Mouse (Mus musculus): ENCODE measurements at regions not wholly inside any gene's neighbourhood (a gene's known extent, or its start where the extent isn't known, plus 50 kb on each side); places are given as distances from the start of the nearest gene placed in this dataset.

DNA sequence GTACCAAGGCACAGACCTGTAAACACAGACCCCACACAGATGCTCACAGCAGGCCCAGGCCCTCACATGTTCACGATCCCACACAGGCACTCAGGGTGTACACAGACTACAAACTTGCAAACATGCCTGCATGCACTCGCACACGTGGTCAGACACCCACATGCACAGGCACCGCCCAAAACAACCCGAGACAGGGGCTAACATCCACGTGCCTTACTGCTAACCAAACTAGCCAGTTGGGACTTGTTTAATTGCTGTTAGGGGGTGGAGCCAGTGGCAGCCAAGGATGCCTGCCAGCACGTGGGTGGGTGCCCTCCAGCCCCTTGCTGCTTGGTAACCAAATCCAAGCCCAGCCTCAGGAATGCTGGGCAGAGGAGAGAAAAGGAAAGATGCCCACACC, 116.6 kb upstream of the Ccnd1 start:
- TF ChIP-seq CHD2 (IDR thresholded peaks at IDR 0.05; ENCODE audit: low read depth, low read length) (no peak), HCFC1 (IDR thresholded peaks at IDR 0.05; ENCODE audit: borderline replicate concordance, insufficient read depth, low read length) (no peak)
- DNase-seq (ENCODE audit: low read depth, low spot score) = no peak
- no peak overlapping the region for H3K9ac ChIP-seq (ENCODE audit: insufficient read depth, low read depth, low read length, poor library complexity, severe bottlenecking)
- in situ Hi-C loops (cut with MboI; ENCODE audit: low sequenced_read_pairs in 2 of 2, unreplicated experiment in 2 of 2) = no loop called here
- H3K9me3 ChIP-seq (ENCODE audit: control insufficient read depth, insufficient read depth, low read depth, low read length) = no peaks in the 10 kb centered on the region
- H3K4me3 ChIP-seq (ENCODE audit: insufficient read depth in 1 of 2, low read depth in 1 of 2, low read length in 2 of 2, poor library complexity in 1 of 2, severe bottlenecking in 1 of 2) = no peak overlapping the region
- H3K4me1 ChIP-seq (ENCODE audit: control insufficient read depth in 2 of 2, insufficient read depth in 2 of 2, low read length in 2 of 2, poor library complexity in 1 of 2) = no peaks in the 10 kb centered on the region; a peak in 1 of 4 replicates
- no peaks in the 10 kb centered on the region for H3K36me3 ChIP-seq (ENCODE audit: control insufficient read depth, insufficient read depth, low read length, poor library complexity, severe bottlenecking)
- H3K27ac ChIP-seq (ENCODE audit: insufficient read depth, low read depth, low read length, poor library complexity, severe bottlenecking) = no peak overlapping the region

DNA sequence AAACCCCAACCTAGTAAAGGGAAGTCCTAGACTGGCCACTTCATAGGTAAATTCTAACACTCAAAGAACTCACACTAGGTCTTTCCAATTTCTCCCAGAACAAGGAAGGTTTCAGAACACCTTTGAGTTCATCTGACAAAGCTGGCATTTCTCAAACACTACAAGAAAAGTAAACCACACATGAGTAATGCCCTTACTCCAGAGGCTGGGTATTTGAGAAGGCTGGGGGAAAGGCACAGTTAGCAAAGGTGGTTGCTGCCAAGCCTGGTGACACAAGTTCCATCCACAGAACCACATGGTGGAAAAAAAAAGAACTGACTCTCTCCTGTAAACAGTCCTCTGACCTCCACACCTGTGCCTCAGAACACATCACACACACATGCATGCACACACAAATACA, 111.9 kb upstream of the Ccnd1 start:
- in situ Hi-C loops (cut with MboI; ENCODE audit: low sequenced_read_pairs in 2 of 2, unreplicated experiment in 2 of 2) = no loop called here
- H3K27ac ChIP-seq (ENCODE audit: insufficient read depth, low read depth, low read length, poor library complexity, severe bottlenecking) = no peak overlapping the region

DNA sequence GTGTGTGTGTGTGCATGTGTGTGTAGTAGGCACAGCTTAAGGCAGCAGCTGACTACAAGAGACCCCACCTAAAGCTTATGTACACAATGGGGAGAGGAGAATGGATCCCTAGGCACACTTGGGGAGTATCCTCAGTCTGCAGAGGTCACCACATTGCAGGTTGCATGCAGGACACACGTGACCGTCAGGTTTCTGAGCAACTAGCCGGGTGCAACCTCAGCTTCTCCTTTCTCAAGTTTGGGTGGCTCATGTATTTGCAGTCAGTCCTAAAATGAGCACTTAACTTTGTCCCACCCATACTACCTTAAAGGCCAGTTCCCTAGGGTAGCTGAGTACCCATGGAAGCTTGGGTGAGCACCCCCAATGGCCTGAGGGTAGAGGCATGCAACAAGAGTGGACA, 111.0 kb upstream of the Ccnd1 start:
- Histone ChIP-seq H3K36me3 (ENCODE audit: control insufficient read depth, insufficient read depth, low read length, poor library complexity, severe bottlenecking) (no peaks in the 10 kb centered on the region), H3K4me1 (ENCODE audit: control insufficient read depth in 2 of 2, insufficient read depth in 2 of 2, low read length in 2 of 2, poor library complexity in 1 of 2) (peaks cover 0 to 9% of the 10 kb centered on the region in 2 experiments; a peak in 1 of 4 replicates), H3K9me3 (ENCODE audit: control insufficient read depth, insufficient read depth, low read depth, low read length) (no peaks in the 10 kb centered on the region), H3K4me3 (ENCODE audit: insufficient read depth in 1 of 2, low read depth in 1 of 2, low read length in 2 of 2, poor library complexity in 1 of 2, severe bottlenecking in 1 of 2) (no peak overlapping the region), H3K27ac (ENCODE audit: insufficient read depth, low read depth, low read length, poor library complexity, severe bottlenecking) (no peak overlapping the region), H3K9ac (ENCODE audit: insufficient read depth, low read depth, low read length, poor library complexity, severe bottlenecking) (no peak overlapping the region)
- in situ Hi-C loops (cut with MboI; ENCODE audit: low sequenced_read_pairs in 2 of 2, unreplicated experiment in 2 of 2) = no loop called here
- no peak for DNase-seq (ENCODE audit: low read depth, low spot score)
- TF ChIP-seq MAFK (IDR thresholded peaks at IDR 0.05; ENCODE audit: insufficient read depth, low read depth, low read length) = no peak

More for the DNA sequence above, 111.9 kb upstream of the Ccnd1 start:
- DNase-seq (ENCODE audit: low read depth, low spot score) = no peak
- no peak overlapping the region for H3K4me3 ChIP-seq (ENCODE audit: insufficient read depth in 1 of 2, low read depth in 1 of 2, low read length in 2 of 2, poor library complexity in 1 of 2, severe bottlenecking in 1 of 2)
- no peak overlapping the region for H3K9ac ChIP-seq (ENCODE audit: insufficient read depth, low read depth, low read length, poor library complexity, severe bottlenecking)
- H3K36me3 ChIP-seq (ENCODE audit: control insufficient read depth, insufficient read depth, low read length, poor library complexity, severe bottlenecking) = no peaks in the 10 kb centered on the region
- H3K4me1 ChIP-seq (ENCODE audit: control insufficient read depth in 2 of 2, insufficient read depth in 2 of 2, low read length in 2 of 2, poor library complexity in 1 of 2) = peaks cover 0 to 9% of the 10 kb centered on the region in 2 experiments; a peak in 1 of 4 replicates
- no peak for TF ChIP-seq HCFC1 (IDR thresholded peaks at IDR 0.05; ENCODE audit: borderline replicate concordance, insufficient read depth, low read length)
- no peak for TF ChIP-seq MAFK (IDR thresholded peaks at IDR 0.05; ENCODE audit: insufficient read depth, low read depth, low read length)
- TF ChIP-seq CHD2 (IDR thresholded peaks at IDR 0.05; ENCODE audit: low read depth, low read length) = no peak
- TF ChIP-seq ZC3H11A (IDR thresholded peaks at IDR 0.05; ENCODE audit: borderline replicate concordance, low read depth, low read length) = no peak
- TF ChIP-seq ZNF384 (IDR thresholded peaks at IDR 0.05; ENCODE audit: low read depth, low read length) = no peak
- H3K9me3 ChIP-seq (ENCODE audit: control insufficient read depth, insufficient read depth, low read depth, low read length) = no peaks in the 10 kb centered on the region

DNA sequence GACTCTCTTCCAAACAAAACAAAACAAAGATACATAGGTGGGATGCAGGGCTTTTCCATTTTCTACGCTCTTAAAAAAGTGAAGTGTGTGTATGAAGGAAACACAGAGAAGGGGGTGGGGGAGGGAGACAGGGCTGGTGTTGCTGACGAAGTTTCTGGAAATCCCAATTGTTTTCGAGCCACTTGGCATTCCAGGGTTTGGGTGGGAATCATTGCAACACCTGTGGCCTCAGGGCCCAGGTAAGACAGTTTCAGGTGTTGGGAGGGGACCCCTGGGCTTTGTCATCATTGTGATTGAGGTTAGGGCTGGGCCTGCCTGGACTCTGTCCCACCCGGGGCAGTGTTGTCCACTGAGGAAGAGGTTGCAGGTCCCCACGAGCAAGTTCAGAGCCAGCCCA, 108.8 kb upstream of the Ccnd1 start:
- Histone ChIP-seq H3K4me3 (ENCODE audit: insufficient read depth in 1 of 2, low read depth in 1 of 2, low read length in 2 of 2, poor library complexity in 1 of 2, severe bottlenecking in 1 of 2) (no peak overlapping the region), H3K9ac (ENCODE audit: insufficient read depth, low read depth, low read length, poor library complexity, severe bottlenecking) (no peak overlapping the region), H3K27ac (ENCODE audit: insufficient read depth, low read depth, low read length, poor library complexity, severe bottlenecking) (no peak overlapping the region), H3K4me1 (ENCODE audit: control insufficient read depth in 2 of 2, insufficient read depth in 2 of 2, low read length in 2 of 2, poor library complexity in 1 of 2) (peaks cover 0 to 9% of the 10 kb centered on the region in 2 experiments; a peak in 1 of 4 replicates), H3K9me3 (ENCODE audit: control insufficient read depth, insufficient read depth, low read depth, low read length) (no peaks in the 10 kb centered on the region), H3K36me3 (ENCODE audit: control insufficient read depth, insufficient read depth, low read length, poor library complexity, severe bottlenecking) (no peaks in the 10 kb centered on the region)
- DNase-seq (ENCODE audit: low read depth, low spot score) = no peak
- TF ChIP-seq CHD2 (IDR thresholded peaks at IDR 0.05; ENCODE audit: low read depth, low read length) = no peak
- TF ChIP-seq HCFC1 (IDR thresholded peaks at IDR 0.05; ENCODE audit: borderline replicate concordance, insufficient read depth, low read length) = no peak
- no peak for TF ChIP-seq ZNF384 (IDR thresholded peaks at IDR 0.05; ENCODE audit: low read depth, low read length)
- no peak for TF ChIP-seq MAFK (IDR thresholded peaks at IDR 0.05; ENCODE audit: insufficient read depth, low read depth, low read length)
- TF ChIP-seq ZC3H11A (IDR thresholded peaks at IDR 0.05; ENCODE audit: borderline replicate concordance, low read depth, low read length) = no peak
- in situ Hi-C loops (cut with MboI; ENCODE audit: low sequenced_read_pairs in 2 of 2, unreplicated experiment in 2 of 2) = no loop called here

DNA sequence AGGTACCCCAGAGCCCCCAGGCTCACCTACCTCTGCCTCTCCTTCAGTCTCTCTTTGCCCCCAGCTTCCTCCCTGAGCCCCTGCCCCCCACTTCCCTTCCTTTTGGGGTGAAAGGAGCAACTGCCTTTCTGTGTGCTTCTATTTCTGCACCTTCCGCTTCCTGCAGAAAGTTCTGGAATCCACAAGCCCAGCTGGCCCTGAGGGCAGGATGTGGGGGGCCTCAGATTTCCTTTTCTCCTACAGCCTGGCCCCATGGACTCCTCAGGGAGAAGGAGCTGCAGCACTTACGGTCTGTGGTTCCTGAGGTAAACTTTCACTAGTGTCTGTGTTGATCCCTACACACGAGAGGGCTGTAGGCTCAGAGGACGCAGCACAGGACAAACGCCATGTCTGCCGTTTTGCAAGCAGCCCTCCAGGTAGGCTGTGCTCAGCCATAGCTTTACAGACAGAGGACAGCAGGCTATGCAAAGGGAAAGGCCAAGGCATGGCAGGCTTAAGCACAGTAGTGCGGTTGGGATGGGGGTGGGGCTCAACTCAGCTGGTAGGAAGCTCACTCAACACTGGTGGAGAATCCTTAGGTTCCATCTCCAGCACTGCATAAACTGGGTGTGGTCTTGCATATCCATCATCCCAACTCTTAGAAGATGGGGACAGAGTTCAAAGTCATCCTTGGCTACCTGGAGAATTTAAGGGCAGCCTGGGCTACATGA, 108.2 kb upstream of the Ccnd1 start:
- H3K4me1 ChIP-seq (ENCODE audit: control insufficient read depth in 2 of 2, insufficient read depth in 2 of 2, low read length in 2 of 2, poor library complexity in 1 of 2) = peaks cover 0 to 9% of the 10 kb centered on the region in 2 experiments; a peak in 1 of 4 replicates
- no peak overlapping the region for H3K4me3 ChIP-seq (ENCODE audit: insufficient read depth in 1 of 2, low read depth in 1 of 2, low read length in 2 of 2, poor library complexity in 1 of 2, severe bottlenecking in 1 of 2)
- in situ Hi-C loops (cut with MboI; ENCODE audit: low sequenced_read_pairs in 2 of 2, unreplicated experiment in 2 of 2) = no loop called here
- TF ChIP-seq HCFC1 (IDR thresholded peaks at IDR 0.05; ENCODE audit: borderline replicate concordance, insufficient read depth, low read length) = no peak
- no peak for TF ChIP-seq ZC3H11A (IDR thresholded peaks at IDR 0.05; ENCODE audit: borderline replicate concordance, low read depth, low read length)
- TF ChIP-seq ZNF384 (IDR thresholded peaks at IDR 0.05; ENCODE audit: low read depth, low read length) = no peak
- no peak for TF ChIP-seq MAFK (IDR thresholded peaks at IDR 0.05; ENCODE audit: insufficient read depth, low read depth, low read length)
- TF ChIP-seq CHD2 (IDR thresholded peaks at IDR 0.05; ENCODE audit: low read depth, low read length) = no peak
- no peak for DNase-seq (ENCODE audit: low read depth, low spot score)
- no peak overlapping the region for H3K27ac ChIP-seq (ENCODE audit: insufficient read depth, low read depth, low read length, poor library complexity, severe bottlenecking)
- no peaks in the 10 kb centered on the region for H3K9me3 ChIP-seq (ENCODE audit: control insufficient read depth, insufficient read depth, low read depth, low read length)
- H3K9ac ChIP-seq (ENCODE audit: insufficient read depth, low read depth, low read length, poor library complexity, severe bottlenecking) = no peak overlapping the region
- no peaks in the 10 kb centered on the region for H3K36me3 ChIP-seq (ENCODE audit: control insufficient read depth, insufficient read depth, low read length, poor library complexity, severe bottlenecking)
